Mouse (Mus musculus) stomach, embryonic 15.5 days (tissue): ENCODE data around the gene Cryge. TPM values are rescaled to one million over a fixed set of nuclear protein-coding genes. Genes with fewer than 3 reads are reported as not detected.

Source experiments
- ATAC-seq: fragments of 200-750 bp; cut with Nextera tagmentation; 2 replicates; pipeline ENCODE4 v1.8.0; 2017; ENCODE audit warnings: low read depth, moderate number of reproducible peaks, moderate TSS enrichment; ENCODE audit not compliant: insufficient read depth, low FRiP score
- H3K27ac ChIP-seq: fragments of 300-500 bp; sonication (generic); 2 replicates; pipeline ENCODE4 v1.5.1; 2015; ENCODE audit warnings: mild to moderate bottlenecking, inconsistent platforms
- H3K27me3 ChIP-seq: fragments of 300-500 bp; sonication (generic); replicated peaks from 2 replicates; pipeline ENCODE4 v1.6.1; 2015; ENCODE audit warnings: inconsistent platforms
- H3K36me3 ChIP-seq: fragments of 300-500 bp; sonication (generic); 2 replicates; pipeline ENCODE4 v1.6.1; 2015; ENCODE audit warnings: inconsistent platforms
- H3K4me1 ChIP-seq: fragments of 300-500 bp; sonication (generic); 2 replicates; pipeline ENCODE4 v1.6.1; 2015; ENCODE audit warnings: inconsistent platforms
- H3K4me2 ChIP-seq: fragments of 300-500 bp; sonication (generic); 2 replicates; pipeline ENCODE4 v1.6.1; 2015; ENCODE audit warnings: mild to moderate bottlenecking, inconsistent platforms
- H3K4me3 ChIP-seq: fragments of 300-500 bp; sonication (generic); replicated peaks from 2 replicates; pipeline ENCODE4 v1.5.1; 2015; ENCODE audit warnings: inconsistent platforms
- H3K9ac ChIP-seq: fragments of 300-500 bp; sonication (generic); 2 replicates; pipeline ENCODE4 v1.6.1; 2015; ENCODE audit warnings: inconsistent platforms
- H3K9me3 ChIP-seq: fragments of 300-500 bp; sonication (generic); 2 replicates; pipeline ENCODE4 v1.6.1; 2016; ENCODE audit warnings: inconsistent platforms
- WGBS: fragments of 180-500 bp; shearing (Covaris S2); methylation state at CpG from one replicate; pipeline ENCODE4 v1.1.7; 2015; 5-methylcytosine and 5-hydroxymethylcytosine counted together
- polyA plus RNA-seq: library from polyadenylated mRNA; unstranded; fragments of >200 nt; fragmentation: Nextera tagmentation; extraction: Ambion mirVana; gene quantifications from 2 replicates; pipeline ENCODE4 v1.2.1, GENCODE M21; 2015

The Cryge gene
- polyA plus RNA-seq, 1 experiment from 2014 or later: not detected

GRCm38 (mm10) chr1:65010153-65010552, 40.8 kb downstream of the Cryge start:
- peak; percentile 53; the same call in 1 of the 2 replicates for ATAC-seq
- H3K4me1 ChIP-seq: no peaks in the 10 kb centered on the region
- WGBS: 9% methylated on average over 9 of the region's 9 CpGs
- no peak overlapping the region for H3K4me2 ChIP-seq
- no peaks in the 10 kb centered on the region for H3K9me3 ChIP-seq
- no peak overlapping the region for H3K27ac ChIP-seq
- no peak overlapping the region for H3K4me3 ChIP-seq
- no peaks in the 10 kb centered on the region for H3K27me3 ChIP-seq
- no peaks in the 10 kb centered on the region for H3K36me3 ChIP-seq
- H3K9ac ChIP-seq: no peak overlapping the region

- no peak overlapping the region for H3K9ac ChIP-seq
- ATAC-seq: no peak
- H3K4me1 ChIP-seq: no peaks in the 10 kb centered on the region
- no peak overlapping the region for H3K4me2 ChIP-seq
- H3K36me3 ChIP-seq: no peaks in the 10 kb centered on the region
- WGBS: 77% methylated on average over 6 of the region's 6 CpGs
- no peaks in the 10 kb centered on the region for H3K27me3 ChIP-seq
- no peak overlapping the region for H3K27ac ChIP-seq
- H3K4me3 ChIP-seq: no peak overlapping the region
- no peaks in the 10 kb centered on the region for H3K9me3 ChIP-seq
These were observed 45.4 kb downstream of the Cryge start for GRCm38 (mm10) chr1:65005575-65005974.

- ATAC-seq: no peak
- no peak overlapping the region for H3K27ac ChIP-seq
- no peak overlapping the region for H3K4me3 ChIP-seq
- no peaks in the 10 kb centered on the region for H3K36me3 ChIP-seq
- no peaks in the 10 kb centered on the region for H3K9me3 ChIP-seq
- no peaks in the 10 kb centered on the region for H3K27me3 ChIP-seq
- no peak overlapping the region for H3K9ac ChIP-seq
- H3K4me1 ChIP-seq: no peaks in the 10 kb centered on the region
- 70% methylated on average over 4 of the region's 4 CpGs for WGBS
- no peak overlapping the region for H3K4me2 ChIP-seq
These were observed 46.4 kb downstream of the Cryge start for GRCm38 (mm10) chr1:65004526-65004925.

Other genes starting within 250 kb of the Cryge start
- gene Plekhm3, start 94.3 kb downstream of the Cryge start, polyA plus RNA-seq: 5.7 and 7.4 TPM in 2 replicates
- gene Akr1cl, start 18.4 kb downstream of the Cryge start, polyA plus RNA-seq: 0.95 and 1.0 TPM in 2 replicates
- not detected in 2 replicates for gene Crygd, start 12.3 kb upstream of the Cryge start, polyA plus RNA-seq
- gene Crygc, start 22.5 kb upstream of the Cryge start, polyA plus RNA-seq: not detected in 2 replicates
- not detected in 2 replicates for gene Crygb, start 31.1 kb upstream of the Cryge start, polyA plus RNA-seq
- not detected in 2 replicates for gene Cryga, start 52.2 kb upstream of the Cryge start, polyA plus RNA-seq
- not detected in 2 replicates for gene Gm28845, start 68.4 kb upstream of the Cryge start, polyA plus RNA-seq
- gene D630023F18Rik, start 72.1 kb upstream of the Cryge start, polyA plus RNA-seq: 0.12 and 0.26 TPM in 2 replicates
- 159 and 161 TPM in 2 replicates for gene Idh1, start 135.4 kb upstream of the Cryge start, polyA plus RNA-seq
- gene Pikfyve, start 135.5 kb upstream of the Cryge start, polyA plus RNA-seq: 7.7 and 10.2 TPM in 2 replicates
- gene Pth2r, start 230.9 kb upstream of the Cryge start, polyA plus RNA-seq: not detected in 2 replicates